Mouse (Mus musculus) forebrain, postnatal 0 days (tissue): ENCODE measurements at regions not wholly inside any gene's neighbourhood (a gene's known extent, or its start where the extent isn't known, plus 50 kb on each side); places are given as distances from the start of the nearest gene placed in this dataset.

Experiments
- ATAC-seq: fragments of 200-750 bp; cut with Nextera tagmentation; 2 replicates; pipeline ENCODE4 v1.8.0; 2017; ENCODE audit warnings: mild to moderate bottlenecking, moderate library complexity
- DNase-seq: peaks from one replicate; pipeline ENCODE4 v3.0.0-alpha.2; 2015
- H3K27ac ChIP-seq: fragments of 300-500 bp; sonication (generic); 2 replicates; pipeline ENCODE4 v1.5.1; 2014; ENCODE audit warnings: low read depth, mild to moderate bottlenecking, antibody characterized with exemption, low read length, moderate library complexity, mixed read lengths
- H3K27me3 ChIP-seq: fragments of 300-500 bp; sonication (generic); 2 replicates; pipeline ENCODE4 v1.6.1; 2014; ENCODE audit warnings: mild to moderate bottlenecking, low read length, mixed read lengths; ENCODE audit not compliant: insufficient read depth
- H3K36me3 ChIP-seq: fragments of 300-500 bp; sonication (generic); 2 replicates; pipeline ENCODE4 v1.6.1; 2014; ENCODE audit warnings: mild to moderate bottlenecking, moderate library complexity; ENCODE audit not compliant: insufficient read depth
- H3K4me1 ChIP-seq: fragments of 300-500 bp; sonication (generic); 2 replicates; pipeline ENCODE4 v1.6.1; 2014; ENCODE audit warnings: antibody characterized with exemption; ENCODE audit not compliant: insufficient read depth
- H3K4me2 ChIP-seq: fragments of 300-500 bp; sonication (generic); 2 replicates; pipeline ENCODE4 v1.6.1; 2014; ENCODE audit warnings: low read depth, mild to moderate bottlenecking, moderate library complexity
- H3K4me3 ChIP-seq: fragments of 300-500 bp; sonication (generic); 2 replicates; pipeline ENCODE4 v1.5.1; 2014; ENCODE audit warnings: low read depth, low read length, mixed read lengths
- H3K9ac ChIP-seq: fragments of 300-500 bp; sonication (generic); 2 replicates; pipeline ENCODE4 v1.6.1; 2014; ENCODE audit warnings: mild to moderate bottlenecking
- H3K9me3 ChIP-seq: fragments of 300-500 bp; sonication (generic); 2 replicates; pipeline ENCODE4 v1.6.1; 2016; ENCODE audit warnings: low read length
- CTCF ChIP-seq: sonication (generic); IDR thresholded peaks from 2 replicates; pipeline ENCODE4 v1.5.1; 2016; ENCODE audit warnings: antibody characterized with exemption, control low read depth, low read depth
- WGBS: fragments of 180-500 bp; shearing (Covaris S2); extraction: QIAGEN DNeasy Blood & Tissue Kit; methylation state at CpG from one replicate; pipeline ENCODE4 v1.1.7; 2014; 5-methylcytosine and 5-hydroxymethylcytosine counted together

DNA sequence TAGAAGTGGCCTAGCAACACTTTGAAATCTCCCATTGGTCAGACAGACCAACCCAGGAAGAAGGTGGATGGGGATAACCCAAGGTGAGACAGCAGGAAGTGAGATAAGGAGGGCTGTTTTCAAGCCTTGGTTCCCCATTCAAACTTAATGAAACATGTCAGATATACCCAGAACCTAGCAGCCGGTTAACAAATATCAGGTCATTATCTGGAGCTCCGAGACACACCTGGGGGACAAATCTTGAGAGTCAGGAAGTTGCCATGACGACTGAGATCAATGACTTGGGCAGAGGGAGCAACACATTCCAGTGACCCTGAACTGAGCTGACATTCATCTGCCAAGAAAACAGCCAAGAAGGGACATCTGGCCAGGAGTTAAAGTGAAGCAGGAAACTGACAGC, 225.1 kb upstream of the Btg1 start:
- no peak for DNase-seq
- Histone ChIP-seq H3K9me3 (no peaks in the 10 kb centered on the region), H3K4me1 (no peaks in the 10 kb centered on the region), H3K9ac (no peak overlapping the region), H3K4me2 (no peak overlapping the region), H3K27ac (no peak overlapping the region), H3K27me3 (no peaks in the 10 kb centered on the region), H3K4me3 (no peak overlapping the region), H3K36me3 (no peaks in the 10 kb centered on the region)
- no peak for ATAC-seq
- no peak for TF ChIP-seq CTCF
- 65% methylated on average over 3 of the region's 3 CpGs for WGBS

DNA sequence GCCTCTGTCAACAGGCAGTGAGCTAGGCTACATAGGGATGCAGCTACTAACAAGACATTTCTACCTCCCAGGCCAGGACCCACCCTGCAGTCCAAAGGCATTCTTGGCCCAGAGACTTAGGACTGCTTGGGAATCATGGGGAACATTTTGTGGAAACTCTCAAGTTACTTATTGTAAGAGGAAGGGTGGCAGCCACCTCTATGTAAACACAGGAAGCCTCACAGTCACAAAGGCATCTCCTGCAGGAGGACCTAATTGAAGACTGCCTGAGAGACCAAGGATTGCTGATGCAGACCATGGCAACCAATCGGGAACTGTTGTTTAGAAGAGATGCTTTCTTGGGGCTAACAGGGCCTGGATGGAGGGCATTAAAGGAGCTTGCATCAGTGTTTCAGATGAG, 224.0 kb upstream of the Btg1 start:
- H3K27ac ChIP-seq, result no peak overlapping the region
- H3K4me3 ChIP-seq, result no peak overlapping the region
- H3K4me2 ChIP-seq, result no peak overlapping the region
- no peaks in the 10 kb centered on the region for H3K27me3 ChIP-seq
- H3K9me3 ChIP-seq, result no peaks in the 10 kb centered on the region
- ATAC-seq (no peak), DNase-seq (no peak)
- no peaks in the 10 kb centered on the region for H3K36me3 ChIP-seq
- H3K9ac ChIP-seq, result no peak overlapping the region
- no peak for TF ChIP-seq CTCF
- H3K4me1 ChIP-seq, result no peaks in the 10 kb centered on the region
- WGBS, result 91% methylated on average over 1 of the region's 1 CpGs

GRCm38 (mm10) chr10:96394210-96394609, 222.6 kb upstream of the Btg1 start:
- no peaks in the 10 kb centered on the region for H3K4me1 ChIP-seq
- no peak overlapping the region for H3K27ac ChIP-seq
- H3K9ac ChIP-seq, result no peak overlapping the region
- H3K4me3 ChIP-seq, result no peak overlapping the region
- WGBS, result 94% methylated on average over 3 of the region's 3 CpGs
- no peaks in the 10 kb centered on the region for H3K27me3 ChIP-seq
- ATAC-seq, result no peak
- no peaks in the 10 kb centered on the region for H3K9me3 ChIP-seq
- H3K4me2 ChIP-seq, result no peak overlapping the region
- no peak for DNase-seq
- TF ChIP-seq CTCF, result no peak
- no peaks in the 10 kb centered on the region for H3K36me3 ChIP-seq

GRCm38 (mm10) chr10:96395017-96395416, 221.8 kb upstream of the Btg1 start:
- Histone ChIP-seq H3K4me3 (no peak overlapping the region), H3K4me2 (no peak overlapping the region), H3K27me3 (no peaks in the 10 kb centered on the region), H3K9me3 (no peaks in the 10 kb centered on the region), H3K4me1 (no peaks in the 10 kb centered on the region), H3K9ac (no peak overlapping the region), H3K36me3 (no peaks in the 10 kb centered on the region), H3K27ac (no peak overlapping the region)
- WGBS, result 78% methylated on average over 3 of the region's 3 CpGs
- ATAC-seq (no peak), DNase-seq (no peak)
- no peak for TF ChIP-seq CTCF

- no peak overlapping the region for H3K4me3 ChIP-seq
- no peaks in the 10 kb centered on the region for H3K4me1 ChIP-seq
- H3K36me3 ChIP-seq, result no peaks in the 10 kb centered on the region
- H3K27ac ChIP-seq, result 0 out of 2 replicates have a peak overlapping the region, but pooled peaks have one; percentile 2
- H3K9me3 ChIP-seq, result no peaks in the 10 kb centered on the region
- peak; percentile 73 for ATAC-seq
- no peak for TF ChIP-seq CTCF
- peak overlapping the region; percentile 31 for H3K4me2 ChIP-seq
- no peaks in the 10 kb centered on the region for H3K27me3 ChIP-seq
- peak; percentile 63 for DNase-seq
- WGBS, result 15% methylated on average over 13 of the region's 13 CpGs
- no peak overlapping the region for H3K9ac ChIP-seq
Measured at GRCm38 (mm10) chr10:96397931-96398561, 218.8 kb upstream of the Btg1 start.

DNA sequence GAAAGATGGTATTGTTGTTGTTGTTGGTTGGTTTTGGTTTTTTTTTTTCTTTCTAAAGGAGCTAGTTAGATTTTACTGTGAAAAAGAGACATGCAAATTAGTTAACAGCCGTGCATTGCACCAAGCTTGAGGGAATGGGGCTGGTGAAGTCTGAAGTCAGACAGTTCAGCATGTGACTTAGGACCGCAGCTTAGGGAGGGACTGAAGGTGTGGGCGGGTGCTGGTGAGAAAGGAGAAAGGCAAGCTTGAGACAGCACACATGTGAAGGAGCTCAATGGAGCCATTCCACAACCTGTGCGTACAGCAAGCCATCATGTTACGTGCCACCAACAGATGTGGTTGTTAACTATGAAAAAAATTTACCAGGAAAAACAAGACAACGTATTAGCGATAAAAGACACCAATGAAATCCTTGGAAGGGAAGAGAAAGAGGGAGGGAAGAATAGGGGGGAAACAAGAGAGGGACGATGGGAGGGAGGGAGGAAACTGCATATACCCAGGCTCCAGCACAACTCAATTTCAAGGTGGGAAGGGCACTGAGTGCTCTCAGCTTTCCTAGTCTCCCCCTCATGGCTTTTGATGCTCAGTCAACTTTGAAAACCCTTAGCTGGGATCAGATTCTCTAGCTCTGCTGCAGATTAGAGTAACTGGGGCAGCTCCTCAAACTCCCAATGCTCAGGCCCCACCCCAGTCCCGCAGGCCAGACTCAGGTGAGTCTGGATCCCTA, 218.1 kb upstream of the Btg1 start:
- Histone ChIP-seq H3K27ac (0 out of 2 replicates have a peak overlapping the region, but pooled peaks have one; percentile 2), H3K9me3 (no peaks in the 10 kb centered on the region), H3K36me3 (no peaks in the 10 kb centered on the region), H3K9ac (no peak overlapping the region), H3K4me3 (no peak overlapping the region), H3K4me2 (no peak overlapping the region), H3K27me3 (no peaks in the 10 kb centered on the region), H3K4me1 (no peaks in the 10 kb centered on the region)
- 49% methylated on average over 9 of the region's 9 CpGs for WGBS
- ATAC-seq (peak; percentile 40), DNase-seq (no peak)
- no peak for TF ChIP-seq CTCF

DNA sequence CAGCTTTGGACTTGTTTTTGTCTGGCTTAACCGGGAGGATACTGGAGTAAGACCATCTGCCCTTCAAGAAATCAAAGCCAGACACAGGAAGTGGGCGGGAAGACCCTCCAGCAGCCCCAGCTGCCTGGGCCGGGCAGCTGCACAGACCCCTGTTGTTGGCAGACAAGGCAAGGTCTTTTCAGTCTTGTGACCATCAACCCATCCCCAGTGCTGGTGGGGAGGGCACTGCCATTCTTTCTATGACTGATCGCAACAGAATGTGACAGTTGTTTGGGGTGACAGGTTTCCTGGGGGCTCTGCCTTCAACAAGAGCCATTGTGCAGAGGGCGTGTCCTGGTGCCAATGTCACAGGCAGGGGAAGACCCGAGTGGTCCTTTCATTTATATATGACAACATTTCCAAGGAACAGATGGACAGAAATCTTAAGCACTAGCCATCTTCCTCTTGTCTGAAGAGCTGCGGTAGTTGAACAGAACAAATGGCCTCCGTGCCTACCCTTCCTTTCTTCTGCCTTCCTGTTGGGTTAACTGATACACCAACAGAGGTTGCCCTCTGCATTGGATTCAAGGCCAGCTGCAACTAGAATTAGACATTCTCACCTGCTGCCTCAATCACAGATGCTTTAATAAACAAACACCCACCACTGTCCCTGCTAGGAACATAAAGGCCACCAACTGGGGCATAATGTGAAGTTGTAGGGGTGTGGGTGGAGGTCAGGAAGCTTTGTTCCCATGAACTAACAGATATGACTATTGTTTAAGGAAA, 217.0 kb upstream of the Btg1 start:
- ATAC-seq, result peak; percentile 65

More for the DNA sequence above, 217.0 kb upstream of the Btg1 start:
- H3K27ac ChIP-seq, result no peak overlapping the region
- H3K36me3 ChIP-seq, result no peaks in the 10 kb centered on the region
- H3K4me1 ChIP-seq, result no peaks in the 10 kb centered on the region
- no peak overlapping the region for H3K9ac ChIP-seq
- H3K9me3 ChIP-seq, result no peaks in the 10 kb centered on the region
- no peaks in the 10 kb centered on the region for H3K27me3 ChIP-seq
- no peak overlapping the region for H3K4me3 ChIP-seq
- WGBS, result 64% methylated on average over 8 of the region's 8 CpGs
- H3K4me2 ChIP-seq, result no peak overlapping the region
- DNase-seq, result no peak
- TF ChIP-seq CTCF, result no peak
